Mouse (Mus musculus) liver, adult 2 months (tissue): ENCODE results near the gene Tmc5.

Experiments
- CTCF ChIP-seq: fragments of 200-500 bp; IDR thresholded peaks from 2 replicates; pipeline ENCODE4 v1.5.1; 2011; ENCODE audit warnings: low read depth, low read length, control low read depth
- POLR2A ChIP-seq: fragments of 200-500 bp; IDR thresholded peaks from 2 replicates; pipeline ENCODE4 v1.6.1; 2011; ENCODE audit warnings: low read length, control low read depth; ENCODE audit not compliant: insufficient read depth; ENCODE audit errors: extremely low read depth

- TF ChIP-seq CTCF, result no peak
- no peak for TF ChIP-seq POLR2A
Observed at GRCm38 (mm10) chr7:118596271-118596670, 826 bp upstream of the Tmc5 start.
